18 mouse cellular contexts compared by ENCODE assay signal in genomic region chr9:5842381-5842780, GRCm38 (mm10).
"Had no signal": no experiment of that assay in that cellular context is flagged by ENCODE, and none has a peak within 500 bp of the region (broad histone marks: within the 10 kb centered on the region; RNA-seq: fewer than 3 reads in every experiment).

No protein-coding gene starts in this region.

- H3K4me1 ChIP-seq: liver, embryonic 13.5 days; lung, embryonic 15.5 days; megakaryocyte, embryonic 14.5 days; midbrain, embryonic 12.5 days; neural tube, embryonic 13.5 days had no signal

- H3K9ac ChIP-seq: liver, embryonic 13.5 days; liver, postnatal 0 days; lung, embryonic 15.5 days; midbrain, embryonic 12.5 days; neural tube, embryonic 13.5 days had no signal

- H3K9me3 ChIP-seq: liver, embryonic 13.5 days; lung, embryonic 15.5 days; megakaryocyte, embryonic 14.5 days; midbrain, embryonic 12.5 days; neural tube, embryonic 13.5 days had no signal

- H3K4me3 ChIP-seq: left cerebral cortex, adult 2 months; liver, embryonic 13.5 days; lung, embryonic 15.5 days; megakaryocyte, embryonic 14.5 days; midbrain, embryonic 12.5 days; neural tube, embryonic 13.5 days had no signal

- H3K27me3 ChIP-seq: liver, embryonic 13.5 days; lung, embryonic 15.5 days; megakaryocyte, embryonic 14.5 days; midbrain, embryonic 12.5 days; neural tube, embryonic 13.5 days had no signal

- DNase-seq: kidney, adult 9 months; kidney, postnatal 14 days; liver; liver, embryonic 13.5 days; liver, postnatal 0 days; lung, postnatal 14 days; retina, postnatal 1 day; right cerebral cortex, postnatal 4 days; spleen, adult 18-20 months; thymus, adult 18-20 months; thymus, postnatal 14 days had no signal

- H3K4me2 ChIP-seq: liver, embryonic 13.5 days; lung, embryonic 15.5 days; midbrain, embryonic 12.5 days; neural tube, embryonic 13.5 days had no signal

- H3K36me3 ChIP-seq: liver, embryonic 13.5 days; lung, embryonic 15.5 days; midbrain, embryonic 12.5 days; neural tube, embryonic 13.5 days had no signal

- ATAC-seq: liver, postnatal 0 days; midbrain, embryonic 16.5 days had no signal

- H3K27ac ChIP-seq: left cerebral cortex, adult 2 months; liver, embryonic 13.5 days; lung, embryonic 15.5 days; macrophage; midbrain, embryonic 12.5 days; neural tube, embryonic 13.5 days had no signal
